10 mouse cellular contexts compared by ENCODE assay signal in genomic region chr11:66046594-66047193, GRCm38 (mm10).
A peak's percentile ranks its signal among the peaks of the same experiment; 100 is the strongest.
DNase-seq lines count a peak whose midpoint lies in the region; ATAC-seq and TF ChIP-seq lines count a peak whose summit lies in the region.
"Had no signal": no experiment of that assay in that cellular context is flagged by ENCODE, and none has a peak within 500 bp of the region (broad histone marks: within the 10 kb centered on the region; RNA-seq: fewer than 3 reads in every experiment).

No protein-coding gene starts in this region.

- no peaks in the 10 kb centered on the region for H3K27me3 ChIP-seq in intestine, embryonic 14.5 days (replicated peaks; ENCODE audit: control insufficient read depth, insufficient read depth, low read length)
- H3K27me3 ChIP-seq in intestine, postnatal 0 days (replicated peaks; ENCODE audit: control insufficient read depth, insufficient read depth, low read length), result no peaks in the 10 kb centered on the region
- no peaks in the 10 kb centered on the region for H3K27me3 ChIP-seq in midbrain, postnatal 0 days (ENCODE audit: insufficient read depth, low read length)
- H3K27me3 ChIP-seq in midbrain, embryonic 11.5 days (ENCODE audit: control insufficient read depth, insufficient read depth, low read length), result no peaks in the 10 kb centered on the region
- no peaks in the 10 kb centered on the region for H3K27me3 ChIP-seq in intestine, embryonic 16.5 days (replicated peaks; ENCODE audit: control insufficient read depth, insufficient read depth, low read length)
- H3K27me3 ChIP-seq in limb, embryonic 15.5 days, result peaks cover 8% of the 10 kb centered on the region; the same call in 1 of the 2 replicates
- no peaks in the 10 kb centered on the region for H3K27me3 ChIP-seq in liver, postnatal 0 days (ENCODE audit: insufficient read depth, low read length)

- H3K27ac ChIP-seq in intestine, embryonic 14.5 days (ENCODE audit: low read depth), result no peak overlapping the region; the same call in 1 of the 2 replicates
- no peak overlapping the region for H3K27ac ChIP-seq in intestine, postnatal 0 days (ENCODE audit: low read depth, low read length)
- H3K27ac ChIP-seq in midbrain, postnatal 0 days (ENCODE audit: low read depth, low read length), result no peak overlapping the region
- H3K27ac ChIP-seq in midbrain, embryonic 11.5 days (ENCODE audit: low read depth, low read length), result no peak overlapping the region
- H3K27ac ChIP-seq in intestine, embryonic 16.5 days (ENCODE audit: low read length), result 0 out of 2 replicates have a peak overlapping the region, but pooled peaks have one; percentile 23
- H3K27ac ChIP-seq in limb, embryonic 15.5 days, result no peak overlapping the region
- H3K27ac ChIP-seq in liver, postnatal 0 days (ENCODE audit: low read depth), result no peak overlapping the region
- H3K27ac ChIP-seq: embryonic facial prominence, embryonic 15.5 days had no signal

- no peak for TF ChIP-seq EP300 in liver, postnatal 0 days (IDR thresholded peaks at IDR 0.05; ENCODE audit: low read depth)

- H3K4me2 ChIP-seq in intestine, embryonic 14.5 days (ENCODE audit: low read length), result no peak overlapping the region
- H3K4me2 ChIP-seq in intestine, postnatal 0 days (replicated peaks; ENCODE audit: low read depth), result no peak overlapping the region
- H3K4me2 ChIP-seq in midbrain, postnatal 0 days (ENCODE audit: low read depth, low read length, poor library complexity, severe bottlenecking), result no peak overlapping the region
- H3K4me2 ChIP-seq in midbrain, embryonic 11.5 days, result no peak overlapping the region
- H3K4me2 ChIP-seq in intestine, embryonic 16.5 days (ENCODE audit: low read depth, low read length), result no peak overlapping the region
- no peak overlapping the region for H3K4me2 ChIP-seq in limb, embryonic 15.5 days
- H3K4me2 ChIP-seq in liver, postnatal 0 days (ENCODE audit: low read depth, low read length), result no peak overlapping the region
- H3K4me2 ChIP-seq: embryonic facial prominence, embryonic 15.5 days had no signal

- peaks cover 8% of the 10 kb centered on the region; the same call in 1 of the 2 replicates for H3K4me1 ChIP-seq in intestine, embryonic 14.5 days (replicated peaks; ENCODE audit: control insufficient read depth, insufficient read depth, low read length)
- H3K4me1 ChIP-seq in intestine, postnatal 0 days (replicated peaks; ENCODE audit: control insufficient read depth, insufficient read depth, low read length), result no peaks in the 10 kb centered on the region
- 0 out of 2 replicates have a peak, but pooled peaks cover 2% of the 10 kb centered on the region for H3K4me1 ChIP-seq in midbrain, postnatal 0 days (ENCODE audit: insufficient read depth, low read length)
- H3K4me1 ChIP-seq in midbrain, embryonic 11.5 days (ENCODE audit: control insufficient read depth, insufficient read depth, low read length), result no peaks in the 10 kb centered on the region
- peaks cover 3% of the 10 kb centered on the region; the same call in 1 of the 2 replicates for H3K4me1 ChIP-seq in intestine, embryonic 16.5 days (ENCODE audit: control insufficient read depth, insufficient read depth, low read length)
- H3K4me1 ChIP-seq in limb, embryonic 15.5 days, result peaks cover 25% of the 10 kb centered on the region
- H3K4me1 ChIP-seq in liver, postnatal 0 days (ENCODE audit: insufficient read depth), result no peaks in the 10 kb centered on the region

- H3K9me3 ChIP-seq in intestine, embryonic 14.5 days (ENCODE audit: control insufficient read depth, low read length), result no peaks in the 10 kb centered on the region
- no peaks in the 10 kb centered on the region for H3K9me3 ChIP-seq in intestine, postnatal 0 days (ENCODE audit: control insufficient read depth)
- no peaks in the 10 kb centered on the region for H3K9me3 ChIP-seq in midbrain, postnatal 0 days (ENCODE audit: low read length)
- no peaks in the 10 kb centered on the region for H3K9me3 ChIP-seq in midbrain, embryonic 11.5 days (ENCODE audit: control insufficient read depth, low read length)
- no peaks in the 10 kb centered on the region for H3K9me3 ChIP-seq in intestine, embryonic 16.5 days (ENCODE audit: control insufficient read depth, low read length)
- no peaks in the 10 kb centered on the region for H3K9me3 ChIP-seq in limb, embryonic 15.5 days
- H3K9me3 ChIP-seq in liver, postnatal 0 days (ENCODE audit: low read length), result no peaks in the 10 kb centered on the region
- H3K9me3 ChIP-seq: embryonic facial prominence, embryonic 15.5 days had no signal

- intact Hi-C loops in gastrocnemius, postnatal 14 days (cut with DNase I; ENCODE audit: low total_unique reads), result no loop called here

- WGBS in intestine, embryonic 14.5 days, result 40% methylated on average over 4 of the region's 4 CpGs
- 34% methylated on average over 4 of the region's 4 CpGs for WGBS in intestine, postnatal 0 days
- WGBS in midbrain, postnatal 0 days, result 66% methylated on average over 4 of the region's 4 CpGs
- 77% methylated on average over 4 of the region's 4 CpGs for WGBS in midbrain, embryonic 11.5 days
- 32% methylated on average over 4 of the region's 4 CpGs for WGBS in intestine, embryonic 16.5 days
- WGBS in limb, embryonic 15.5 days, result 28% methylated on average over 4 of the region's 4 CpGs
- WGBS in liver, postnatal 0 days (ENCODE audit: insufficient replicate concordance), result 54% methylated on average over 4 of the region's 4 CpGs

- DNase-seq in intestine, embryonic 14.5 days (ENCODE audit: low spot score), result peak; percentile 54
- DNase-seq in midbrain, postnatal 0 days (ENCODE audit: low spot score), result peak; percentile 73
- no peak for DNase-seq in midbrain, embryonic 11.5 days (ENCODE audit: low spot score, missing footprints)
- DNase-seq in liver, postnatal 0 days, result no peak
- no peak for DNase-seq in gastrocnemius, postnatal 14 days
- DNase-seq: spleen, adult 18-20 months had no signal

- no peak overlapping the region for H3K9ac ChIP-seq in intestine, embryonic 14.5 days (ENCODE audit: low read length)
- H3K9ac ChIP-seq in intestine, postnatal 0 days (ENCODE audit: low read depth, low read length), result no peak overlapping the region
- H3K9ac ChIP-seq in midbrain, postnatal 0 days (replicated peaks; ENCODE audit: low read length, poor library complexity, severe bottlenecking), result no peak overlapping the region
- no peak overlapping the region for H3K9ac ChIP-seq in midbrain, embryonic 11.5 days (ENCODE audit: low read length)
- H3K9ac ChIP-seq in intestine, embryonic 16.5 days (ENCODE audit: low read depth, low read length), result no peak overlapping the region
- no peak overlapping the region for H3K9ac ChIP-seq in limb, embryonic 15.5 days
- H3K9ac ChIP-seq in liver, postnatal 0 days (replicated peaks), result no peak overlapping the region
- H3K9ac ChIP-seq: embryonic facial prominence, embryonic 15.5 days had no signal

- no peaks in the 10 kb centered on the region for H3K36me3 ChIP-seq in intestine, embryonic 14.5 days (ENCODE audit: control insufficient read depth, insufficient read depth, low read length)
- H3K36me3 ChIP-seq in intestine, postnatal 0 days (ENCODE audit: control insufficient read depth, insufficient read depth), result no peaks in the 10 kb centered on the region
- H3K36me3 ChIP-seq in midbrain, postnatal 0 days (ENCODE audit: insufficient read depth, low read length), result no peaks in the 10 kb centered on the region
- H3K36me3 ChIP-seq in midbrain, embryonic 11.5 days (ENCODE audit: control insufficient read depth, insufficient read depth, low read length), result no peaks in the 10 kb centered on the region
- H3K36me3 ChIP-seq in intestine, embryonic 16.5 days (ENCODE audit: control insufficient read depth, insufficient read depth, low read length), result no peaks in the 10 kb centered on the region
- no peaks in the 10 kb centered on the region for H3K36me3 ChIP-seq in limb, embryonic 15.5 days
- H3K36me3 ChIP-seq in liver, postnatal 0 days (replicated peaks; ENCODE audit: insufficient read depth, low read length), result no peaks in the 10 kb centered on the region
- H3K36me3 ChIP-seq: embryonic facial prominence, embryonic 15.5 days had no signal

- no peak for TF ChIP-seq CTCF in intestine, postnatal 0 days (IDR thresholded peaks at IDR 0.05; ENCODE audit: low read depth)
- no peak for TF ChIP-seq CTCF in midbrain, postnatal 0 days (IDR thresholded peaks at IDR 0.05)
- TF ChIP-seq CTCF in liver, postnatal 0 days (IDR thresholded peaks at IDR 0.05; ENCODE audit: low read depth), result no peak

- ATAC-seq in intestine, embryonic 14.5 days (replicated peaks; ENCODE audit: low FRiP score, low TSS enrichment, low read depth), result no peak
- no peak for ATAC-seq in intestine, postnatal 0 days
- no peak for ATAC-seq in midbrain, postnatal 0 days (ENCODE audit: low FRiP score)
- no peak for ATAC-seq in midbrain, embryonic 11.5 days (ENCODE audit: low FRiP score)
- peak; percentile 31; the same call in 1 of the 2 replicates for ATAC-seq in intestine, embryonic 16.5 days
- ATAC-seq in limb, embryonic 15.5 days (ENCODE audit: insufficient number of reproducible peaks, low FRiP score, low TSS enrichment, low read depth), result peak; percentile 55
- no peak for ATAC-seq in liver, postnatal 0 days

- no peak overlapping the region for H3K4me3 ChIP-seq in intestine, embryonic 14.5 days (ENCODE audit: low read depth, low read length)
- H3K4me3 ChIP-seq in intestine, postnatal 0 days (ENCODE audit: low read depth, low read length), result no peak overlapping the region
- no peak overlapping the region for H3K4me3 ChIP-seq in midbrain, postnatal 0 days (ENCODE audit: low read depth, low read length)
- no peak overlapping the region for H3K4me3 ChIP-seq in midbrain, embryonic 11.5 days (ENCODE audit: low read depth, low read length)
- H3K4me3 ChIP-seq in intestine, embryonic 16.5 days (ENCODE audit: low read length), result no peak overlapping the region
- H3K4me3 ChIP-seq in limb, embryonic 15.5 days, result no peak overlapping the region
- no peak overlapping the region for H3K4me3 ChIP-seq in liver, postnatal 0 days (ENCODE audit: low read depth, low read length)
- H3K4me3 ChIP-seq: embryonic facial prominence, embryonic 15.5 days had no signal

Comparison
In these comparisons a context has a peak if more than half of its experiments do, and no peak if none do; other contexts are left out.
1. ATAC-seq: peak in intestine, embryonic 16.5 days (single experiment) and limb, embryonic 15.5 days (single experiment); none in intestine, embryonic 14.5 days (single experiment), intestine, postnatal 0 days (single experiment), midbrain, postnatal 0 days (single experiment), midbrain, embryonic 11.5 days (single experiment) and liver, postnatal 0 days (single experiment).
2. DNase-seq: peak in intestine, embryonic 14.5 days (single experiment) and midbrain, postnatal 0 days (single experiment); none in midbrain, embryonic 11.5 days (single experiment), liver, postnatal 0 days (single experiment) and gastrocnemius, postnatal 14 days (single experiment).